Mouse (Mus musculus): ENCODE measurements around the gene Foxred2.

DNA sequence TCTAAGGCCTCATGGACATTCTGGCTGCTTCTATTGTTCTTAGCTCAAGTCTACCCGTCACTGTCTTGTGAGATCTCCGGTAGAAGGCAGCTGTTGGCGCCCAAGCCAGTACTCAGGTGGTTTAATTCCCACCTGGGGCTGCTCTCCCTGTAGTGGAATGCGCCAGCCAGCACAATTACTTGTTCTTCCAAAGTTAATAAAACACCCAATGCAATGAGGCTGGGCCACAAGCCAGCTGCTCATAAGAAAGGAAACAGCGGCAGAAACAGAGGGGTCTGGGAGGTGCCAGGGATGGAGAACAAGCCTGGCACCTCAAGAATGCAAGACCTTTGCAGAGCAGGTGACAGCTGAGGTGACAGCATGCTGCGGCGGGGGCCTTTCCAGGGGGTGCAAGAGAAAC lies 7.5 kb downstream of the Foxred2 start:
- TF ChIP-seq POLR2A (IDR thresholded peaks at IDR 0.05; ENCODE audit: borderline replicate concordance, extremely low read depth, low read depth, low read length) (no peak), CTCF (IDR thresholded peaks at IDR 0.05; ENCODE audit: insufficient read depth, low read length) (no peak)
